Mouse (Mus musculus): ENCODE data around the gene Rnf115. TPM values are rescaled to one million over a fixed set of nuclear protein-coding genes. Genes with fewer than 3 reads are reported as not detected.
"Not testable (repeated sequence)": the region's sequence is repeated elsewhere in the genome, so short reads cannot be mapped to it uniquely, and the experiment has no call there.

Rnf115 gene
- polyA plus RNA-seq, 1 experiment from 2014 or later: 90.4 TPM

DNA sequence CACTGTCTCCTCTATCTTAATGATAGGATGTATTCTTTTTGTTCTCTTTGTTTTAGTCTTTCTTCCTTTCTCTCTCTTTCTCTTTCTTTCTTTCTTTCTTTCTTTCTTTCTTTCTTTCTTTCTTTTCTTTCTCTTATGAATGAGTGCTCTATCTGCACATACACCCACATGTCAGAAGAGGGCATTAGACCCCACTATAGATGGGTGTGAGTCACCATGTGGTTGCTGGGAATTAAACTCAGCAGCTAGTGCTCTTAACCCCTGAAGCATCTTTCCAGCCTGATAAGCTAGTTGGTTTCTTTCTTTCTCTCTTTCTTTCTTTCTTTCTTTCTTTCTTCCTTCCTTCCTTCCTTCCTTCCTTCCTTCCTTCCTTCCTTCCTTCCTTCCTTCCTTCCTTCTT is 12.8 kb downstream of the Rnf115 start:
- H3K4me2 ChIP-seq (replicated peaks; ENCODE audit: low read depth, low read length); H3K9me3 ChIP-seq (ENCODE audit: control insufficient read depth, low read length); H3K4me3 ChIP-seq (ENCODE audit: low read depth, low read length); H3K36me3 ChIP-seq (ENCODE audit: control insufficient read depth, insufficient read depth, low read length); ATAC-seq (ENCODE audit: low FRiP score); H3K27ac ChIP-seq (ENCODE audit: low read depth, low read length); H3K4me1 ChIP-seq (replicated peaks; ENCODE audit: control insufficient read depth, insufficient read depth, low read length); H3K9ac ChIP-seq (ENCODE audit: low read depth, low read length); DNase-seq (ENCODE audit: low spot score); H3K27me3 ChIP-seq (ENCODE audit: control insufficient read depth, insufficient read depth, low read length): not testable (repeated sequence)

DNA sequence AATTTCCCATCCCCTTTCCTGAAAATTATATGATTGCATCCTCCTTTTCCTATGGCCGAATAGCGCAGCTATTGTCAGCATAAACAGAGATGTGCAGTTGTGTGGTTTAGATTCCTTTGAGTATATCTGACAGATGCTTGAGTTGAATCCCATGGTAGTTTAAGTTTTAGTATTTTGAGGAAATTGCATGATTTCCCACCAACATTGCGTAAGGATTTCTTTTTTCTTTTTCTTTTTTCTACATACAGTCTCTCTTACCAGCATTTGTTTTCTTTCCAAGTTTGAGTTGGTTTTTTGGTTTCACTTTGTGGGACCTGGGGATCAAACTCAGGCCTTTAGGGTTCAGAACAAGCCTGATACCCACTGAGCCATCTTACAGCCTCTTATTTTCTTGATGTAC is 16.9 kb downstream of the Rnf115 start:
- no peaks in the 10 kb centered on the region for H3K36me3 ChIP-seq (ENCODE audit: control insufficient read depth, insufficient read depth, low read length)
- H3K4me2 ChIP-seq (replicated peaks; ENCODE audit: low read depth, low read length): no peak overlapping the region
- H3K27me3 ChIP-seq (ENCODE audit: control insufficient read depth, insufficient read depth, low read length): no peaks in the 10 kb centered on the region
- no peaks in the 10 kb centered on the region for H3K4me1 ChIP-seq (replicated peaks; ENCODE audit: control insufficient read depth, insufficient read depth, low read length)
- H3K9ac ChIP-seq (ENCODE audit: low read depth, low read length): no peak overlapping the region
- no peak overlapping the region for H3K4me3 ChIP-seq (ENCODE audit: low read depth, low read length)
- ATAC-seq (ENCODE audit: low FRiP score) (no peak), DNase-seq (ENCODE audit: low spot score) (no peak)
- 98% methylated on average over 3 of the region's 3 CpGs for WGBS
- H3K27ac ChIP-seq (ENCODE audit: low read depth, low read length): no peak overlapping the region
- H3K9me3 ChIP-seq (ENCODE audit: control insufficient read depth, low read length): no peaks in the 10 kb centered on the region

DNA sequence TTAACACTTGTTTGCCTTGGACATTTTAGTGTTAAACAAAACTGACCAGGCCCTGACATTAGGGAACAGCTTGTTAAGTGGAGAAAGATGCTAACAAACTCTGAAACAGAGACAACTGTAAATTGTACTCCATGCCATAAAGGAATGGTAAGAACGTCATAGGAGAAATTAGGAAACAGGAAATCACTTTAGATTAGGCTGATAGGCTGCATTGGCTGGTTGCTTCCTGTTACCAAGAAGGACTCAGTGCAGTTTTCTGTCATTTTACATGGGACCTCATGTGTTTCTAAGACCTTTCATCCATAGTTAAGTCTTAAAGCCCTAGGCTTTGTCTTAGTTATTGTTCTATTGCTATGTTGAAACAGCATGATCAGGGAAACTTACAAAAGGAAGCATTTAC is 19.4 kb downstream of the Rnf115 start:
- Histone ChIP-seq H3K27me3 (ENCODE audit: control insufficient read depth, insufficient read depth, low read length) (no peaks in the 10 kb centered on the region), H3K4me3 (ENCODE audit: low read depth, low read length) (no peak overlapping the region), H3K27ac (ENCODE audit: low read depth, low read length) (no peak overlapping the region), H3K4me1 (replicated peaks; ENCODE audit: control insufficient read depth, insufficient read depth, low read length) (no peaks in the 10 kb centered on the region), H3K9me3 (ENCODE audit: control insufficient read depth, low read length) (no peaks in the 10 kb centered on the region), H3K9ac (ENCODE audit: low read depth, low read length) (no peak overlapping the region), H3K4me2 (replicated peaks; ENCODE audit: low read depth, low read length) (no peak overlapping the region), H3K36me3 (ENCODE audit: control insufficient read depth, insufficient read depth, low read length) (no peaks in the 10 kb centered on the region)
- no peak for ATAC-seq (ENCODE audit: low FRiP score)
- DNase-seq (ENCODE audit: low spot score): no peak
- WGBS: 100% methylated on average over 1 of the region's 1 CpGs

GRCm38 (mm10) chr3:96755935-96756334 is 28.5 kb downstream of the Rnf115 start:
- Histone ChIP-seq H3K9me3 (ENCODE audit: control insufficient read depth, low read length) (no peaks in the 10 kb centered on the region), H3K4me1 (replicated peaks; ENCODE audit: control insufficient read depth, insufficient read depth, low read length) (no peaks in the 10 kb centered on the region), H3K36me3 (ENCODE audit: control insufficient read depth, insufficient read depth, low read length) (no peaks in the 10 kb centered on the region), H3K27me3 (ENCODE audit: control insufficient read depth, insufficient read depth, low read length) (no peaks in the 10 kb centered on the region), H3K27ac (ENCODE audit: low read depth, low read length) (no peak overlapping the region), H3K4me2 (replicated peaks; ENCODE audit: low read depth, low read length) (no peak overlapping the region), H3K4me3 (ENCODE audit: low read depth, low read length) (no peak overlapping the region), H3K9ac (ENCODE audit: low read depth, low read length) (no peak overlapping the region)
- ATAC-seq (ENCODE audit: low FRiP score): no peak
- 100% methylated on average over 1 of the region's 1 CpGs for WGBS
- DNase-seq (ENCODE audit: low spot score): no peak

GRCm38 (mm10) chr3:96757691-96758090 is 30.2 kb downstream of the Rnf115 start:
- no peaks in the 10 kb centered on the region for H3K36me3 ChIP-seq (ENCODE audit: control insufficient read depth, insufficient read depth, low read length)
- H3K9me3 ChIP-seq (ENCODE audit: control insufficient read depth, low read length): no peaks in the 10 kb centered on the region
- H3K9ac ChIP-seq (ENCODE audit: low read depth, low read length): no peak overlapping the region
- H3K4me2 ChIP-seq (replicated peaks; ENCODE audit: low read depth, low read length): no peak overlapping the region
- H3K4me1 ChIP-seq (replicated peaks; ENCODE audit: control insufficient read depth, insufficient read depth, low read length): no peaks in the 10 kb centered on the region
- 56% methylated on average over 7 of the region's 7 CpGs for WGBS
- no peaks in the 10 kb centered on the region for H3K27me3 ChIP-seq (ENCODE audit: control insufficient read depth, insufficient read depth, low read length)
- no peak overlapping the region for H3K4me3 ChIP-seq (ENCODE audit: low read depth, low read length)
- H3K27ac ChIP-seq (ENCODE audit: low read depth, low read length): no peak overlapping the region
- DNase-seq (ENCODE audit: low spot score) (no peak), ATAC-seq (ENCODE audit: low FRiP score) (no peak)

- no peak for ATAC-seq (ENCODE audit: low FRiP score)
- 92% methylated on average over 4 of the region's 4 CpGs for WGBS
Measured at GRCm38 (mm10) chr3:96759695-96760094, 32.2 kb downstream of the Rnf115 start.

DNA sequence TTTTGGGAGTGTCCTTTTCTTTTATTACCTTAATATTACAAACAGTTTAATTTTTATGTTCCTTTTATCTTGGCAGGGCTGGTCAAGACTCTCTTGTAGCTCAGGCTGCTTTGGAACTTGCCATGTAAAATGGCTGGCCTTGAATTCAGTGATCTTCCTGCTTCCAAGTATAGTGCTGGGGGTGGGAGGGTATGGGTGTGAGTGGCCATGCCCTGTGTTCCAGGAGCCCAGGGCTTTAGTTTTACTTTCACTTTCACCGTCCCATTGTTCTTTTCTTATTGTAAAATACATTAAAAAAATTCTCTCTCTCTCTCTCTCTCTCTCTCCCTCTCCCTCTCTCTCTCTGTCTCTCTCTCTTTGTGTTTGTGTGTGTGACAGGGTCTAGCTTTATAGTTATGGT is 37.1 kb downstream of the Rnf115 start:
- no peak for ATAC-seq (ENCODE audit: low FRiP score)
- no peaks in the 10 kb centered on the region for H3K4me1 ChIP-seq (replicated peaks; ENCODE audit: control insufficient read depth, insufficient read depth, low read length)
- no peak for DNase-seq (ENCODE audit: low spot score)
- WGBS: 85% methylated on average over 1 of the region's 1 CpGs
- H3K36me3 ChIP-seq (ENCODE audit: control insufficient read depth, insufficient read depth, low read length): no peaks in the 10 kb centered on the region
- H3K4me3 ChIP-seq (ENCODE audit: low read depth, low read length): no peak overlapping the region
- no peak overlapping the region for H3K4me2 ChIP-seq (replicated peaks; ENCODE audit: low read depth, low read length)
- H3K27me3 ChIP-seq (ENCODE audit: control insufficient read depth, insufficient read depth, low read length): no peaks in the 10 kb centered on the region
- H3K27ac ChIP-seq (ENCODE audit: low read depth, low read length): no peak overlapping the region
- no peak overlapping the region for H3K9ac ChIP-seq (ENCODE audit: low read depth, low read length)
- H3K9me3 ChIP-seq (ENCODE audit: control insufficient read depth, low read length): no peaks in the 10 kb centered on the region

More at GRCm38 (mm10) chr3:96759695-96760094, 32.2 kb downstream of the Rnf115 start:
- Histone ChIP-seq H3K4me2 (replicated peaks; ENCODE audit: low read depth, low read length) (no peak overlapping the region), H3K4me1 (replicated peaks; ENCODE audit: control insufficient read depth, insufficient read depth, low read length) (no peaks in the 10 kb centered on the region), H3K4me3 (ENCODE audit: low read depth, low read length) (no peak overlapping the region), H3K27me3 (ENCODE audit: control insufficient read depth, insufficient read depth, low read length) (no peaks in the 10 kb centered on the region), H3K9me3 (ENCODE audit: control insufficient read depth, low read length) (no peaks in the 10 kb centered on the region), H3K9ac (ENCODE audit: low read depth, low read length) (no peak overlapping the region), H3K27ac (ENCODE audit: low read depth, low read length) (no peak overlapping the region), H3K36me3 (ENCODE audit: control insufficient read depth, insufficient read depth, low read length) (no peaks in the 10 kb centered on the region)
- DNase-seq (ENCODE audit: low spot score): no peak

DNA sequence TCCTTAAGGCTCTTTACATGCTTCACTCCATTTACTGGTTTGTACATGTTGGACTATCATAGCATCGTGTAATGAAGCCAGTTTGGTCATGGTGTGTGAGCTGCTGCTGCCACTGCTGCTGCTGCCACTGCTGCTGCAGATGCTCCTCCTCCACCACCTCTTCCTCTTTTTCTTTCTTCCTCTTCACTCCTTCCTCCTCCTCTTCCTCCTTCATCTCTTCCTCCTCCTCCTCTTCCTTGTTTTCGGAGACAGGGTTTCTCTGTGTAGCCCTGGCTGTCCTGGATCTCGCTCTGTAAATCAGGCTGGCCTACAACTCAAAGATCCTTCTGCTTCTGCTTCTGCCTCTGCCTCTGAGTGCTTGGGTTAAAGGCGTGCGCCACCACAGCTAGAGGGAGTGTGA is 42.5 kb downstream of the Rnf115 start:
- ATAC-seq (ENCODE audit: low FRiP score) (no peak), DNase-seq (ENCODE audit: low spot score) (no peak)
- Histone ChIP-seq H3K27me3 (ENCODE audit: control insufficient read depth, insufficient read depth, low read length) (no peaks in the 10 kb centered on the region), H3K4me2 (replicated peaks; ENCODE audit: low read depth, low read length) (no peak overlapping the region), H3K36me3 (ENCODE audit: control insufficient read depth, insufficient read depth, low read length) (no peaks in the 10 kb centered on the region), H3K27ac (ENCODE audit: low read depth, low read length) (no peak overlapping the region), H3K4me3 (ENCODE audit: low read depth, low read length) (no peak overlapping the region), H3K9me3 (ENCODE audit: control insufficient read depth, low read length) (no peaks in the 10 kb centered on the region), H3K9ac (ENCODE audit: low read depth, low read length) (no peak overlapping the region), H3K4me1 (replicated peaks; ENCODE audit: control insufficient read depth, insufficient read depth, low read length) (no peaks in the 10 kb centered on the region)
- WGBS: 93% methylated on average over 5 of the region's 5 CpGs

- 75% methylated on average over 1 of the region's 1 CpGs for WGBS
- no peaks in the 10 kb centered on the region for H3K36me3 ChIP-seq (ENCODE audit: control insufficient read depth, insufficient read depth, low read length)
- no peak overlapping the region for H3K4me3 ChIP-seq (ENCODE audit: low read depth, low read length)
- ATAC-seq (ENCODE audit: low FRiP score): no peak
- no peaks in the 10 kb centered on the region for H3K9me3 ChIP-seq (ENCODE audit: control insufficient read depth, low read length)
- H3K27ac ChIP-seq (ENCODE audit: low read depth, low read length): no peak overlapping the region
- no peak overlapping the region for H3K9ac ChIP-seq (ENCODE audit: low read depth, low read length)
- no peak for DNase-seq (ENCODE audit: low spot score)
- no peaks in the 10 kb centered on the region for H3K4me1 ChIP-seq (replicated peaks; ENCODE audit: control insufficient read depth, insufficient read depth, low read length)
- no peak overlapping the region for H3K4me2 ChIP-seq (replicated peaks; ENCODE audit: low read depth, low read length)
- no peaks in the 10 kb centered on the region for H3K27me3 ChIP-seq (ENCODE audit: control insufficient read depth, insufficient read depth, low read length)
Measured at GRCm38 (mm10) chr3:96772949-96773348, 45.5 kb downstream of the Rnf115 start.

All from hindbrain, embryonic 11.5 days (tissue).